Mouse (Mus musculus): ENCODE data around the gene Wwox.

- no peak for TF ChIP-seq CTCF (conservative IDR thresholded peaks at IDR 0.05 in 1 of 2, IDR thresholded peaks at IDR 0.05 in 1 of 2; ENCODE audit: low read depth in 2 of 2, low read length in 2 of 2)
- TF ChIP-seq ZKSCAN1 (IDR thresholded peaks at IDR 0.05; ENCODE audit: borderline replicate concordance, low read depth, low read length) = no peak
- TF ChIP-seq TCF12 (IDR thresholded peaks at IDR 0.05; ENCODE audit: low read depth, low read length) = no peak
- no peak for TF ChIP-seq SMC3 (IDR thresholded peaks at IDR 0.05; ENCODE audit: low read depth, low read length)
- no peak for TF ChIP-seq JUND (conservative IDR thresholded peaks at IDR 0.05; ENCODE audit: low read depth, low read length)
- no peak for TF ChIP-seq HCFC1 (IDR thresholded peaks at IDR 0.05; ENCODE audit: low read depth, low read length)
- no peak for TF ChIP-seq USF2 (conservative IDR thresholded peaks at IDR 0.05; ENCODE audit: low read depth, low read length)
- no peak for TF ChIP-seq TBP (conservative IDR thresholded peaks at IDR 0.05; ENCODE audit: low read depth, low read length)
- no peak for TF ChIP-seq POLR2A (IDR thresholded peaks at IDR 0.05; ENCODE audit: low read depth, low read length)
Measured at GRCm38 (mm10) chr8:114682166-114682565, 242.7 kb downstream of the Wwox start.
